Mouse (Mus musculus) cerebellum, adult 2 months (tissue): ENCODE measurements around the gene Mark2.

ENCODE experiments used
- CTCF ChIP-seq: fragments of 200-500 bp; IDR thresholded peaks from 2 replicates; pipeline ENCODE4 v1.5.1; 2011; ENCODE audit warnings: low read depth, mild to moderate bottlenecking, control low read depth, low read length, moderate library complexity, borderline replicate concordance; ENCODE audit not compliant: insufficient read depth
- POLR2A ChIP-seq: fragments of 200-500 bp; IDR thresholded peaks from 2 replicates; pipeline ENCODE4 v1.6.1; 2011; ENCODE audit warnings: low read length, control low read depth, borderline replicate concordance; ENCODE audit not compliant: insufficient read depth

DNA sequence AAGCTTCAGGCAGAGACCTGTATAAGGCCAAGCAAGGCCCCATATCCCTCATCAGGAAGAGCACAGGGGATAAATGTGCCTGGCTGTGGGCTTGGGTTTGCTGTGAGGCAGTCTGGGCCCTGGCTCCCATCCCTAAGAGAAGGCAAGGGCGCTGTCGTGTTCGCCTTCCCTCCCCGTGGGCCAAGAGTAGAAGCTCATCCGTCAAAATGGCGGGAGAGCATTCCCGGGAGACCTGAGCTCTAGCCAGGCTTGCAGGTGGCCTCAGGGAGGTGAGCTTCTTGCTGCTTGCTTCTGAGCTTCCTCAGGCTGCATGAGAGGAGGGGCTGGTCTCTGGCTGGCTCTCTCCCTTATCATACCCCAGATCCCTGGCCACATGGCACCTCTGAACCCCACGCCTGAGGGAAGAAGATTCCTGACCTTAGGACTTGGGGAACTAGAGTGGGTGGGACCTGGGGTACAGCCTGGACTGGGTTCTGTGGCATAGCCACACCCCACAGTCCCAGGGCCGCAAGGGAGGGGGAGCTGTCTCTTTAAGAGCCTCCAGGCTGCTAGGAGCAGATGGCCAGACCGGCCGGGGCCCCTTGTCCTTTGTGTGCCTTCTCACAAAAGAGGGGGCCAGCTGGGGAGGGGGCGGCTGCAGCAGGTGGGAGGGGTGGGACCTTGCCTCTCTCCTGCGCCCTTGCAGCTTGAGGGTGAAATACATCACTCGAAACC lies 76.0 kb downstream of the Mark2 start:
- TF ChIP-seq POLR2A (no peak), CTCF (no peak)
